Mouse (Mus musculus) layer of hippocampus, adult 18-20 months (tissue): ENCODE results near the gene Fam189b. TPM values are rescaled to one million over a fixed set of nuclear protein-coding genes. Genes with fewer than 3 reads are reported as not detected.
"Not testable (repeated sequence)": the region's sequence is repeated elsewhere in the genome, so short reads cannot be mapped to it uniquely, and the experiment has no call there.

Experiments used
- DNase-seq, 2 experiments: peaks; one replicate each; pipeline ENCODE4 v3.0.0; 2022; ENCODE audit warnings: low spot score in 2 of 2
- total RNA-seq, 2 experiments: library from RNA; stranded (reverse); gene quantifications; 2 replicates each; pipeline ENCODE4 v1.2.3; 2021

Gene Fam189b
- total RNA-seq, 2 experiments from 2014 or later, result 49.0 to 59.9 TPM

DNA sequence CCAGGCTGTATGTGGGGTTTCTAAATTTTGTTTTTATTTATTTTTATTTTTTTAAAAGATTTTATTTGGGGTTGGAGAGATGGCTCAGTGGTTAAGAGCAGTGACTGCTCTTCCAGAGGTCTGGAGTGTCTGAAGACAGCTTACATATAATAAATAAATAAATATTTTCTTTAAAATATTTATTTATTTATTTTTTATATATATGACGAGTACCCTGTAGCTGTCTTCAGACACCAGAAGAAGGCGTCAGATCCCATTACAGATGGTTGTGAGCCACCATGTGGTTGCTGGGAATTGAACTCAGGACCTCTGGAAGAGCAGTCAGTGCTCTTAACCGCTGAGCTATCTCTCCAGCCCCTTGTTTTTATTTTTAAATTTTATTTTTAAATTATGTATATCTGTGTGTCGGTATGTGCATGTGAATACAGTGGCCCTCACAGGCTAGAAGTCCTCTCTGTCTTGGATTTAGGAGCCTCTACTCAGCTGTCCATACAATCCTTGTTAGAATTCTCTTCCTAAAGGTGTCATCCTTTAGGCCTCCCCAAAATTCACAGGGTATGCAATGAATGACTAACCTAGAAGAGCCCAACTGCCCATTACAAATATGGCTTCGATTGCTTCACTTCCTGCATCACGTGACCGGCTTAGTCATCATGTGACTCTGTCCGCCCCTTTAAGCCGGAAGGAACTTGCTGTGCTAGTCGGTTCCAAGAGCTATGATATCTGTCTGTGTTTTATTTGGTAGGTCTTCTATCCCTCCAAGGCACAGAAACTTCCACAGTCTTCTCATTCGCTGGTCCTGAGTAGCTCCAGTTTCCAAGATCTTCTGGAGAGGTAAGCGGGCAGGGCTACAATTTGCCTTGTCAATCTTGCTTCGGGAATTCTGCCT lies 19.6 kb downstream of the Fam189b start, which contains the start of gene Gba:
Gba (plus strand) TSS at position 676 of the 889 bp plus-strand sequence.
- DNase-seq, result peak; percentile 71 to 94

DNA sequence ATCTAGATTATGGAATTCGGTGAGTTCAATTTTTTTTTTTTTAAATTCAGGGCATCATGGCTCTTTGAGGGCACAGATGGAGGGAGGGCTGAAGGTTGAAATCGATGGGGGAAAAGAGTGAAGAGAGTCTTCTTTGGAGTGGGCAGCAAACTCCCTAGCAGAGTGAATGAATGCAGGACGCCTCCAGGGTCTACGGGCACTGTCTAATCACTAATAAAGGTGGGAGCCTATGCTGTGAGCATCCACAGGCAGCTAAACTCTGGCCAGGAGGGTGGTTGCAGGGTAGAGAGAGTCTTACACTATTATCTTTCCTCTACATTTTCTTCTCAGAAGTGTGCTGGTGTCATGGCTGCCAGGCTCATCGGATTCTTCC lies 20.2 kb downstream of the Fam189b start:
- DNase-seq, result no peak

DNA sequence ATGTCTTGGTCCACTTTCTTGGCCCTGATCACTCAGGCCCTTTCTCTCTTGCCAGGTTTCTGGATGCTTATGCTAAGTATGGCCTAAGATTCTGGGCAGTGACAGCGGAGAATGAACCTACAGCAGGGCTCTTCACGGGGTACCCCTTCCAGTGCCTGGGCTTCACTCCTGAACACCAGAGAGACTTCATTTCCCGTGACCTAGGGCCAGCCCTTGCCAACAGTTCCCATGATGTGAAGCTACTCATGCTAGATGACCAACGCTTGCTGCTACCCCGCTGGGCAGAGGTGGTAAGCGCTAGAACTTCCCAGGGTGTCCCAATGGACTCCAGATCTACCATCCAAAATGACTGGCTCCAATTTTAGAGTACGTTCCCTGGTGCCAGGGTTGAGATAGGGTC lies 23.1 kb downstream of the Fam189b start:
- no peak for DNase-seq

DNA sequence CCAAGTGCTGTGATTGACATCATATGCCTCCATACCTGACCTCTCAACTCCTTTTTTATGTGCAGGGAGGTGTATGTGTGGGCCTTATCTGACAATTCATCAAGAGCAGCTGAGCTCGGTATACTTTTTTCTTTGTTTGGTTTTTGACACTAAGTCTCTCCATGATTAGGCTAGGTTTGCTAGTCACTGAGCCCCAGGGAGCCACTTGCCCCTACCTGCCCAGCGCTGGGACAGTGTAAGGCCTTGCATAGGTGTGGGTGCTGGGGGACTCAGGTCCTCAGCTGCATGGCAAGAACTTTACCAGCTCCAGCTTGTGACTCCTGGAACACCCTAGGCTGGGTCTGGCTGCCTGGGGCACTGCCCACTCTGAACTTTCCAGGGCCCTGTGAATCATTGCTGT lies 23.8 kb downstream of the Fam189b start:
- no peak for DNase-seq

DNA sequence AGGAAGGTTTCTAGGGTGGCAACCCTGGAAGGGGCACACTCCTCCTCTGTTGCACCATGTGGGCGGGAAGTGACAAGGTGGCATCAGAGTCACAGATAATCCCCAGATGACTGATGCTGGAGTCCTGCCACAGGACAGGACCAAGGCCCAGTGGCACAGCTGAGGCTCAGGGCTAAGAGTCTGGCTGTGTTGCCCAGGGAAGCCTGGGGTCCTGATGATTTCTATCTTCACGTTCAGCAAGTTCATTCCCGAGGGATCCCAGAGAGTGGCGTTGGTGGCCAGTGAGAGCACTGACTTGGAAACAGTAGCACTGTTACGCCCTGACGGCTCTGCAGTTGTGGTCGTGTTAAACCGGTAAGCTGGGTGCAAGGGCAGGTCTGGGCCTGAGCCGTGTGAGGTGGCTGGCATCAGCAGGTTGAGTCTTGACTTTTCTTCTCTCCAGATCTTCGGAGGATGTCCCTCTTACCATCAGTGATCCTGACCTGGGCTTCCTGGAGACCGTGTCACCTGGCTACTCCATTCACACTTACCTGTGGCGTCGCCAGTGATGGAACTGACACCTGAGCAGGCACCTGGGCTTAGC lies 25.2 kb downstream of the Fam189b start:
- no peak for DNase-seq

DNA sequence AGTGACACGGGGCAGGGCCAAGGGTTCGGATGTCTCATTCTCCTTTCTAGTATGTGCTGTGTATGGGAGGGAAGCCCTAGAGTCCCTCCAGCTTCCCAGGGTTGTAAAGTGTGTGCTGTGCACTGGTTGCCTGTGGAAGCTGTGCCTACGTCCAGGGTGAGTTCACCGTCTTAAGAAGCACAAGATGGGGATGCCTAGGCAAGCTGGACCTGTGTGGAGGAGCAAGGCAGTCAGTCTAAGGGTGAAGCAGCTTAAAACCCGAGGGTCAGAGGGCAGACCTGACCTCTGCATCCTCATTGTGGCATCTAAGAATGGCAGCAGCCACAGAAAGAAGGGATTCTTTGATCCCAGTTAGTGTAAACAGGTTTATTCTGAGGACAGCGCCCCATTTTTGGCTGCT lies 25.8 kb downstream of the Fam189b start:
- DNase-seq, result no peak

DNA sequence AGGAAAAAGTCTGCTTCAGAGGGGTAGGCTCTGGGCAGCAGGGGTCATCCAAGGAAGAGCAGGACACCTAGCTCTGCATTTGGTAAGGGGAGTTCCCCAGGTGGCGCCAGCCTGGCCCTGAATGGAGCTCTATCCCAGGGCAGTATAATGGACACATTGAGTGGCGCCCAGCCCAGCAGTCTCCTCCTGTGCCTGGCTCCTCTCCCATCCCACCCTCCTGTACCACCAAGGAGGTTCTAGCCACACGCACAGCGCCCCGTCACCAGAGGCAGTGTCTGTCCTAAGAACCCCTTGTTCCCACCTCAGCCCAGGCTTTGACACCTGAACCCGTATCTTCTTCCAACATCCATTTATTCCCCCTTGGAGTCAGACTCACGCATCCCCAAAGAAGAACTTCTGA lies 26.8 kb downstream of the Fam189b start:
- no peak for DNase-seq

DNA sequence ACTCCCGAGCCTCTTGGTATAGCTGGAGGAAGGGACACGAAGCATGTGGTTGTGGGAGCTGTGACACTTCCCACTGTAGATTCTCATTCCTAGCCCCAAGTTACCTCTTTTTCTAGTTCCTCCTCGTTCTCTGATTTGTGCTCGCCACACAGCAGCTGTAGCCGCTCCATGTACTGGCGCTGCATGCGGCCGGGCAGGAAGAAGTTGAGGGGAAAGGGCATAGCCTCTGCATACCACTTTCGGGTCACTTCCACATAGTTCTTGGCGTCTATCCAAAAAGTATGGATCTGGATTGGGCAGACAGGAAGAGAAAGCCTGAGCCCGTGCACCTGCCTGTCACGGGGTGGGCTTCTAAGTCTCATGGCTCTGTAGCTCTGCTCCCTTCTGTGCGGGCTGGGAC lies 27.2 kb downstream of the Fam189b start:
- no peak for DNase-seq

DNA sequence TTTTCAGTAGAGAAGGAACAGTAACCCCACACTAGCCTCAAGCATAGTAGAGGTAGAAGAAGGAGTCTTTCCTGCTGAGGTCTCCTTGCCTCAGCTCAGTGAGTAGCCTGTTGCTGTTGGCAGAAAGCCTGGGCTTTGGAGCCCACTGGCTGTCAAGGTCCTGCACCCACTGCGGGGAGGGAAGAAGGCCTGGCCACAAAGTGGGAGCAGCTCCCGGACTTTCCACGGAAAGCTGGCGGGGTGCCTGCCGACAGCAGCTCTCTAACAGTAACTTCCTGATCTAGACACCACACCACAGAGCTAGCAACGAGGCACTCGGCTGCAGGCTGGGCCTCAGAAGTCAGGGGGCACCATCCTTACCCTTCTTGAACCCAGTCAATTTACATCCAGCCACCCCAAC lies 27.8 kb downstream of the Fam189b start:
- DNase-seq, result no peak

DNA sequence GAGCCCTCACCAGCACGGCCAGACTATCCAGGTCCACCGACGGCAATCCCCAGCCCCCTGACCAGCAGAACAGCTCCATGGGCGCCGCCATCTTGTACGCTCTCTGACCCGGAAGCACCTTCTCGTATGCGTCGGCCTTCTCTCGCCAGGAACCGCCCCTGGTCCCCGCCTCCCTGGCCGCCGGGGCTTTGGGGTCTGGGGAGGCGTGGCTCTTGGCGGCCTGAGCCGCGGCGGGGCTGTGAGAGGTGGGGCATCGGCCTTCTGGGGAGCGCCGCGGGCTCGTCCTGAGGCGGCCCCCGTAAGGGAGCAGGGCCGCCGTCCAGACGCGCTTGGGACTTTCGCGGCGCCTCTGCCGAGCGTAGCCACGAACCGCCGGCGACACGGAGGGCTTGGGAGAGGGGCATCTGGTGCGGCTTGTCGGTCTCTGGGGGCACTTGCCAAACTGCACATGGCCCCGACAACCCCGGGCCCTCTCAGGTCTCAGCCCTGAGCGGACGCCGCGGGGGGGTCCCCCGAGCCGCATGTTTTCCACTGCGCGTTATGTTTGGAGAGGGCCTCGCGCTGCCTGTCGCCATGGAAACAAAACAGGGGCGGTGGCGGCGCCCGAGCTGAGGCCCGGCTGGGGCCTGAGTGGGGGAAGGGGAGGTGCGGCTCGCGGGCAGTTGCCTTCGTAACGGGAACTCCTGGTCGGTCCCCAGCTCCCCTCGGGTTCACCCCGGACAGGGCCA lies 31.0 kb downstream of the Fam189b start:
- peak; percentile 90 to 94 for DNase-seq

DNA sequence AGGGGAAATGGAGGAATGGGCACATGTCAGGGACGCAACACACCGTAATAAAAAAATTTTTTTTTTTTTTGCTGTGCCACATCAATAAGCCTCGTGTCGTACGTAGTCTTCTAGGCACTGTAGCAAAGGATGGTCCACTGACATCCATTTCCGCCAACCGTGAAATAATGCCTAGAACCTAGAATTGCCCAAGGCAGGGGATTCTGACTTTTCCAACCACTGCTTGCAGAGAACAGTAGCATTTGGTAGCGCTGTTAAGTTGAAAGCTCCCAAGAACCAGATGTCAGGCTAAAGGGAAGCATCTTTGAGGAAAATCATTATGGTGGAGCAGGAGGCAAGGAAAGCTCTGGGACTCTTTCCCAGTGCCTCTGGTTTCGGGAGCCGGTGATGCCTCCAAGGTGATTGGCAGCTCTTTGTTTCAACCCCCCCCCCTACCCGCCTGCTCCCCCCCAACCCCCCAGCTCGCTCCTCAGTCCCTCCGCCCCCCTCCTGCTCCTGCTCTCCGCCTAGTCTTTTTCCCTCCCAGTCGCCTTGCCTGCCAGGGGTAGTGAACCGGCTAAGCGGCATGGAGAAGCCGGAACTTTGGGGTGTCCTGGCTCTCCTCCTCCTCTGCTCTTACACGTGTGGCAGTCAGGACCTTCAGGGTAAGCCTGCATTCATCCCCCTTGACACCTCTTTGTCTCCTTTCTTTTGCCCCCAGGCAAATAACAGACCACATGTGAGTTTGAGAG lies 31.9 kb downstream of the Fam189b start, which contains the start of gene Thbs3:
Thbs3 (plus strand) TSS at position 500 of the 731 bp plus-strand sequence.
- DNase-seq, result peak in 1 of 2 experiments; percentile 36

DNA sequence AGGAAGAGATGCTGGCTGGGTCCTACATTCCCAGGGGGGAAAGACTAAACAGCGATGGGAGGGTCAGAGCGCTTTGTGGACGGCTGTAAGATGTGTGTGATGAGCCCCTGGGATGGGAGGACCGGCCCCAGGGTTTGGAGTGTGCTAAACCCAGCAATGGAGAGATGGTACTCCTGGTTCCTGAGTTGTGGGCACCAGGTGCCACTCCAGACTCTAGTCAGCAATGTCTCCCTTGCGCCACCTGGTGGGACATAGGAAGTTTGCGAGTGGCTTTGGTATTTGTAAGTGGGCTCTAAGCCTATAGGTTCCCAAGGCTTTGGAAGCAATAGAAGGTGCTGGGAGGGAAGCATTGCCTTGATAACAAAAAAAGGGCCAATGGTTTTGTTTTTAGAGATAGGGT lies 32.9 kb downstream of the Fam189b start:
- peak; percentile 71 to 92 for DNase-seq

DNA sequence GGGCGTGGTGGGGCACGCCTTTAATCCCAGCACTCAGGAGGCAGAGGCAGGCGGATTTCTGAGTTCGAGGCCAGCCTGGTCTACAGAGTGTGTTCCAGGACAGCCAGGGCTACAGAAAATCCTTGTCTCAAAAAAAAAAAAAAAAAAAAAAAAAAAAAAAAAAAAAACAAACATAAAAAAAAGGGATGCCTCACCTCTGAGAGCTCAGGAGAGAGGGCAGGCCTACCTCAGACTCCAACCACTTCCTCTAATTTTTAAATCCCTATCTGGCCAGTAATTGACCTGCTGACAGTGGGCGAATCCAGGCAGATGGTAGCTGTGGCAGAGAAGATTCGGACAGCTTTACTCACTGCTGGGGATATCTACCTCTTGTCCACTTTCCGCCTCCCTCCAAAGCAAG lies 33.5 kb downstream of the Fam189b start:
- not testable (repeated sequence) for DNase-seq

DNA sequence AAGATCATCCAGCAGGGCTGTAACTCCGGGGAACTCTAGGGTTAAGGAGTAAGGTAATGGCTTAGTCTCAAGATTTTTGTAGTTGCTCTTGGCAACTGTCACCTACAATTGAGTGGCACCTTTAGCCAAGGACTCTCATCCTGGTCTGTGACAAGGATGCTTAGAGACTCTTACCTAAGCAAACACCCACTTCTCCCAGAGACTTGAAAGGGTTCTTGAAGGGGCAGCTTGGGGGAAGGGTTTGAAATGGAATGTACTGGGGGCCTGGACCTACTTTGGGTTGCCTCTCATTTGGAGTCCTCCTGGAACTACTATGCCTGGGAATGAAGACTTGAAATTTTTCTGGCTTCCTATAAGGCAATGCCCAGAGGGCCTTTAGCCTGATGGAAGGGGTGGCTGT lies 35.3 kb downstream of the Fam189b start:
- DNase-seq, result no peak

DNA sequence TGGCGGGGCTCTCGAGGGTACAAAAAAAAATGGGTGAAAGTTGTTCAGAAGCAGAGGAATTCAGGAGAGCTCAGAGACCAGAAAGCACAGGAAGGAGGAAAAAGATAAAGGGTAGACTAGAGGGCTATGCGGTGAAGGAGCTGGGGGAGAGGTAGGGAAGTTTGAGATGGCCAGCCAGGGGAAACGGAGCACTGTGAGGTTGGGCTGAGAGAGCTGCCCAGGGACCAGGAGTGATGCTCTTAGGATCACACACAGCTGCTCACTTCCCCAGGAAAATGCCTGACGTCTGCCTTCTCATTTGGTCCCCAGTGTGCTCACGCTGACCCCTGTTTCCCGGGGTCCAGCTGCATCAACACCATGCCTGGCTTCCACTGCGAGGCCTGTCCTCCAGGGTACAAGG lies 36.6 kb downstream of the Fam189b start:
- no peak for DNase-seq

DNA sequence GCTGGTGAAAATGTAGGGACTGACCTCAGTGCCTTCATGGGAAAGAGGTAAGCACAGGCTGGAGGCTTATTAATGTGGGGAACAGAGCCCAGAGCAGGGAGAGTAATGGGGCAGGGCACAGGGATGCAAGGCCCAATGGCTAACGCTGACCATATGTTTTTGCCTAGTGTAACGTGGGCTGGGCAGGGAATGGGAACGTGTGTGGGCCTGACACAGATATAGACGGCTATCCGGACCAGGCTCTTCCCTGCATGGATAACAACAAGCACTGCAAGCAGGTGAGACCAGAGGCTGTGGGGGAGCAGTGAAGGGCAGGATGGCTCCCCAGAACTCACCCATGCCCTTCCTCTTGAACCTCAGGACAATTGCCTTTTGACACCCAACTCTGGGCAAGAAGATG lies 38.2 kb downstream of the Fam189b start:
- no peak for DNase-seq

DNA sequence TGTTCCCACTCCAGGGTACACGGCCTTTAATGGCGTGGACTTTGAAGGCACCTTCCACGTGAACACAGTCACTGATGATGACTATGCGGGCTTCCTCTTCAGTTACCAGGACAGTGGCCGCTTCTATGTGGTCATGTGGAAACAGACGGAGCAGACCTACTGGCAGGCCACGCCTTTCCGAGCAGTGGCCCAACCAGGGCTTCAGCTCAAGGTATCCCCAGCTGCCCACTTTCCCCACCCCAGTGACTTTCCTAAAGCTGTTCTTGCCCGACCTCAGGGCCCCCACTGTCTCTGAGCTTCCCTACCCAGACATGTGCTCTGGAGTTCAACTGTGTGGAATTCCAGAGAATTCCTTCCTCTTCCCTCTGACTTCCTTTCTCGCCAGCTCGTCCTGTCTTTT lies 41.9 kb downstream of the Fam189b start:
- no peak for DNase-seq

DNA sequence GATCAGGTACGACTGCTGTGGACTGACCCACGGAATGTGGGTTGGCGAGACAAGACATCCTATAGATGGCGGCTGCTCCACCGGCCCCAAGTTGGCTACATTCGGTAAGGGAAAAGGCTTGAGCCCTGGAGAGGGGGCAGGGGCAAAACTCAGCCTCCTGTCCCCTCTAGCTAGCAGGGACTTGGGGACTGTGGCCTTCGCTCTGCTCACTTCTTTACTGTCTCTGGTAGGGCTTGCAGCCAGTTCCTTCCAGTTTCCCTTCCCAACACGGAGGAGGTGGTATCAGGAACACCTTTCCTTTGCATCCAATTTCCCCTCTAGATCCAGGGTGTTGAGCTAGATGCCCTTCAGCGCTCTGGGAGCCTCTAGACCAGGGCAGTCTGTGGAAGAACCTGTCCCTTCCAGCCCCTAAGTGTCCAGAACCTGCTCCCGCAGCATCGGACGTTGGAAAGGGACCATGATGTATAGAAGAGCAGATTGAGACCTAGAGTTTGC lies 42.4 kb downstream of the Fam189b start:
- no peak for DNase-seq

DNA sequence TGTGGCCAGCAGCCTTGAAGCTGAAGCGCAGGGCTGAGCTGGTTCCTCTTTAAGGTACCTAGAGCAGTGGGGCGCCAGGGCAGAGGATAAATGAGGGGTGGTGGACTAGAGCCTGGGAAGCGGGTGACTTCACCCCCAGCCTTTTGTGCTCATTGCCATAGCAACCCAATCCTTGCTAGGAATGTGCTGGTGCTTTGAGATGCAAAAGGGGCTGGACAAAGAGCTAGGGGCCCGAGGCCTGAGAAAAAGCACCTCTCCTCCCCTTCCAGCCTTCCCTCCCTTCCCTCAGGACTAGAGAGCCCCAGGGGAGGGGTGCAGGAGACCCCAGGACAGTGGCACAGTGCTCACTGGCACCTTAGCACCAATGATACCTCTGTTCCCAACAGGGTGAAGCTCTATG lies 43.0 kb downstream of the Fam189b start:
- peak in 1 of 2 experiments; percentile 59 for DNase-seq

DNA sequence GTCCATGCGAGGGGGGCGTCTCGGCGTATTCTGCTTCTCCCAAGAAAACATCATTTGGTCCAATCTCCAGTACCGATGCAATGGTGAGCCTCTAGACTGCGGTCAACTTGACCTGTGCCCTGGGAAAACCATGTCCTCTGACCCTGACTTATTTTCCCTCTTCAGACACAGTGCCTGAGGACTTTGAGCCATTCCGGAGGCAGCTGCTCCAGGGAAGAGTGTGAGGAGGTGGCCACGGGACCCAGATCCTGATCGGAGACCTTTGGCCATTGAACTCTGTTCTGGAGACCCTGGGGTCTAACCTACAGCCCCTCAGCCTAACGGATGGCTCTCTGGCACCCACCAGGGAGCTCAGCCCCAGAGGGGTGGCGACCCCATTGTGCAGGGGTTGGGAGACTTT lies 43.4 kb downstream of the Fam189b start:
- no peak for DNase-seq

DNA sequence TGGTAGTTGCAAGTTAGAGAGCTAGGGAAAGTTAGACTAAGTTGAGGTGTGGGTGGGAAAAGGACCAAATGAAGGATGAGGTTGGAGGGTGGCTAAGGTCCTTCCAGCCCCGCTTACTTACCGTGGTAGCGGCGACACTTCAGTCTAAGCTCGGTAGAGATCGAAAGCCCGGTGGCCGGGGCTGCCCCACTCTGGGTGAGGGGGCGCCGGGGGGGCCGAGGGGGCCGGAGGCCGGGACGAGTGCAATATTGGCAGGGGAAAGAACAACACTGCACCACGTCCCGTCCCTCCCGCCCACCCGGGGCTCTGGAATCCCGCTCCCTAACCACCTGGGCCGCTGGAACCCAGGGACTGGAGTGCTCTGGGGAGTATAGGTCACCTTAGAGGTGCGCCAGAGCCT lies 44.0 kb downstream of the Fam189b start, which contains the start of gene Mtx1:
Mtx1 (minus strand) TSS at position 189 of the 400 bp plus-strand sequence.
- DNase-seq, result no peak
